Mouse (Mus musculus): ENCODE data around the gene Olfm2. TPM values are rescaled to one million over a fixed set of nuclear protein-coding genes. Genes with fewer than 3 reads are reported as not detected.
A peak's percentile ranks its signal among the peaks of the same experiment; 100 is the strongest.

Gene Olfm2
- polyA plus RNA-seq, 1 experiment from 2014 or later, result 7.5 TPM

- H3K4me1 ChIP-seq, result no peaks in the 10 kb centered on the region
- no peak overlapping the region for H3K4me2 ChIP-seq
- H3K9me3 ChIP-seq, result no peaks in the 10 kb centered on the region
- H3K36me3 ChIP-seq, result peaks cover 25% of the 10 kb centered on the region
- WGBS, result 75% methylated on average over 5 of the region's 5 CpGs
- no peak overlapping the region for H3K9ac ChIP-seq
- H3K27ac ChIP-seq, result no peak overlapping the region
- no peaks in the 10 kb centered on the region for H3K27me3 ChIP-seq (replicated peaks)
- H3K4me3 ChIP-seq (replicated peaks), result no peak overlapping the region
- no peak for ATAC-seq (ENCODE audit: insufficient read depth, low FRiP score, low read depth)
These were observed 81.0 kb downstream of the Olfm2 start for GRCm38 (mm10) chr9:20664982-20665637.

- 65% methylated on average over 2 of the region's 2 CpGs for WGBS
- H3K4me2 ChIP-seq, result no peak overlapping the region
- peaks cover 30% of the 10 kb centered on the region for H3K36me3 ChIP-seq
- ATAC-seq (ENCODE audit: insufficient read depth, low FRiP score, low read depth), result no peak
- no peak overlapping the region for H3K9ac ChIP-seq
- no peaks in the 10 kb centered on the region for H3K9me3 ChIP-seq
- no peak overlapping the region for H3K4me3 ChIP-seq (replicated peaks)
- no peak overlapping the region for H3K27ac ChIP-seq
- H3K27me3 ChIP-seq (replicated peaks), result no peaks in the 10 kb centered on the region
- H3K4me1 ChIP-seq, result no peaks in the 10 kb centered on the region
These were observed 81.8 kb downstream of the Olfm2 start for GRCm38 (mm10) chr9:20664366-20664765.

GRCm38 (mm10) chr9:20663956-20664355, 82.2 kb downstream of the Olfm2 start:
- Histone ChIP-seq H3K9ac (no peak overlapping the region), H3K9me3 (no peaks in the 10 kb centered on the region), H3K36me3 (peaks cover 33% of the 10 kb centered on the region), H3K4me1 (no peaks in the 10 kb centered on the region), H3K4me2 (no peak overlapping the region), H3K4me3 (replicated peaks) (no peak overlapping the region), H3K27ac (no peak overlapping the region), H3K27me3 (replicated peaks) (no peaks in the 10 kb centered on the region)
- ATAC-seq (ENCODE audit: insufficient read depth, low FRiP score, low read depth), result no peak
- 96% methylated on average over 2 of the region's 2 CpGs for WGBS

- Histone ChIP-seq H3K36me3 (peaks cover 43% of the 10 kb centered on the region), H3K27ac (no peak overlapping the region), H3K9ac (no peak overlapping the region), H3K27me3 (replicated peaks) (no peaks in the 10 kb centered on the region), H3K4me3 (replicated peaks) (no peak overlapping the region), H3K4me1 (no peaks in the 10 kb centered on the region), H3K4me2 (no peak overlapping the region), H3K9me3 (no peaks in the 10 kb centered on the region)
- no peak for ATAC-seq (ENCODE audit: insufficient read depth, low FRiP score, low read depth)
- 89% methylated on average over 8 of the region's 8 CpGs for WGBS
These were observed 83.3 kb downstream of the Olfm2 start for GRCm38 (mm10) chr9:20662874-20663273.

GRCm38 (mm10) chr9:20662325-20662724, 83.8 kb downstream of the Olfm2 start:
- H3K36me3 ChIP-seq, result peaks cover 48% of the 10 kb centered on the region
- H3K27me3 ChIP-seq (replicated peaks), result no peaks in the 10 kb centered on the region
- no peak overlapping the region for H3K27ac ChIP-seq
- ATAC-seq (ENCODE audit: insufficient read depth, low FRiP score, low read depth), result no peak
- H3K4me2 ChIP-seq, result no peak overlapping the region
- H3K4me1 ChIP-seq, result no peaks in the 10 kb centered on the region
- no peaks in the 10 kb centered on the region for H3K9me3 ChIP-seq
- 40% methylated on average over 3 of the region's 3 CpGs for WGBS
- H3K4me3 ChIP-seq (replicated peaks), result no peak overlapping the region
- H3K9ac ChIP-seq, result no peak overlapping the region

GRCm38 (mm10) chr9:20657546-20657945, 88.6 kb downstream of the Olfm2 start:
- Histone ChIP-seq H3K27me3 (replicated peaks) (no peaks in the 10 kb centered on the region), H3K4me1 (peaks cover 24% of the 10 kb centered on the region), H3K9ac (no peak overlapping the region), H3K36me3 (peaks cover 52% of the 10 kb centered on the region), H3K4me2 (no peak overlapping the region), H3K4me3 (replicated peaks) (no peak overlapping the region), H3K9me3 (no peaks in the 10 kb centered on the region), H3K27ac (no peak overlapping the region)
- 89% methylated on average over 3 of the region's 3 CpGs for WGBS
- no peak for ATAC-seq (ENCODE audit: insufficient read depth, low FRiP score, low read depth)

GRCm38 (mm10) chr9:20653859-20654258, 92.3 kb downstream of the Olfm2 start:
- H3K4me1 ChIP-seq, result peaks cover 29% of the 10 kb centered on the region
- H3K27me3 ChIP-seq (replicated peaks), result no peaks in the 10 kb centered on the region
- H3K27ac ChIP-seq, result no peak overlapping the region
- no peak overlapping the region for H3K4me2 ChIP-seq
- no peak overlapping the region for H3K9ac ChIP-seq
- no peak overlapping the region for H3K4me3 ChIP-seq (replicated peaks)
- ATAC-seq (ENCODE audit: insufficient read depth, low FRiP score, low read depth), result no peak
- H3K9me3 ChIP-seq, result no peaks in the 10 kb centered on the region
- peaks cover 37% of the 10 kb centered on the region for H3K36me3 ChIP-seq
- 89% methylated on average over 3 of the region's 3 CpGs for WGBS

GRCm38 (mm10) chr9:20652260-20652658, 93.9 kb downstream of the Olfm2 start:
- H3K9ac ChIP-seq, result peak overlapping the region; percentile 84
- ATAC-seq (ENCODE audit: insufficient read depth, low FRiP score, low read depth), result no peak
- no peaks in the 10 kb centered on the region for H3K27me3 ChIP-seq (replicated peaks)
- peaks cover 22% of the 10 kb centered on the region; the same call in 1 of the 2 replicates for H3K36me3 ChIP-seq
- H3K4me1 ChIP-seq, result peaks cover 29% of the 10 kb centered on the region
- H3K4me2 ChIP-seq, result peak overlapping the region; percentile 71
- H3K9me3 ChIP-seq, result no peaks in the 10 kb centered on the region
- peak overlapping the region; percentile 97 for H3K4me3 ChIP-seq (replicated peaks)
- WGBS, result 0% methylated on average over 25 of the region's 25 CpGs
- H3K27ac ChIP-seq, result peak overlapping the region; percentile 26; the same call in 1 of the 2 replicates

GRCm38 (mm10) chr9:20651602-20652259, 94.4 kb downstream of the Olfm2 start, which contains the start of gene Pin1:
TSS of gene Pin1 (plus strand) at chr9:20652095.
- H3K27ac ChIP-seq, result peak within 1 kb of the TSS; percentile 26; the same call in 1 of the 2 replicates
- no peaks in the 10 kb centered on the region for H3K9me3 ChIP-seq
- WGBS, result under 1% methylated on average over 45 of the region's 45 CpGs
- H3K4me2 ChIP-seq, result peak within 1 kb of the TSS; percentile 71
- no peaks in the 10 kb centered on the region for H3K27me3 ChIP-seq (replicated peaks)
- peaks cover 29% of the 10 kb centered on the region for H3K4me1 ChIP-seq
- peak within 1 kb of the TSS; percentile 84 for H3K9ac ChIP-seq
- ATAC-seq (ENCODE audit: insufficient read depth, low FRiP score, low read depth), result peak; percentile 100
- H3K36me3 ChIP-seq, result peaks cover 21% of the 10 kb centered on the region; the same call in 1 of the 2 replicates
- peak within 1 kb of the TSS; percentile 97 for H3K4me3 ChIP-seq (replicated peaks)

GRCm38 (mm10) chr9:20645121-20645520, 101.0 kb downstream of the Olfm2 start:
- Histone ChIP-seq H3K9ac (peak overlapping the region; percentile 88), H3K4me1 (peaks cover 18% of the 10 kb centered on the region), H3K27ac (peak overlapping the region; percentile 85), H3K36me3 (no peaks in the 10 kb centered on the region), H3K9me3 (no peaks in the 10 kb centered on the region), H3K4me2 (peak overlapping the region; percentile 97), H3K4me3 (replicated peaks) (peak overlapping the region; percentile 89), H3K27me3 (replicated peaks) (no peaks in the 10 kb centered on the region)
- no peak for ATAC-seq (ENCODE audit: insufficient read depth, low FRiP score, low read depth)
- WGBS, result 3% methylated on average over 17 of the region's 17 CpGs

- WGBS, result under 1% methylated on average over 43 of the region's 43 CpGs
- Histone ChIP-seq H3K9me3 (no peaks in the 10 kb centered on the region), H3K4me1 (peaks cover 18% of the 10 kb centered on the region), H3K27me3 (replicated peaks) (no peaks in the 10 kb centered on the region), H3K4me3 (replicated peaks) (peak within 1 kb of the TSS; percentile 89), H3K4me2 (peak within 1 kb of the TSS; percentile 97), H3K27ac (peak within 1 kb of the TSS; percentile 97), H3K36me3 (no peaks in the 10 kb centered on the region), H3K9ac (peak within 1 kb of the TSS; percentile 88)
- ATAC-seq (ENCODE audit: insufficient read depth, low FRiP score, low read depth), result no peak
These were observed 101.6 kb downstream of the Olfm2 start, which contains the start of gene Fbxl12 for GRCm38 (mm10) chr9:20644360-20645081. TSS of gene Fbxl12 (minus strand) at chr9:20644767.

GRCm38 (mm10) chr9:20643781-20644180, 102.4 kb downstream of the Olfm2 start:
- Histone ChIP-seq H3K4me1 (peaks cover 18% of the 10 kb centered on the region), H3K4me2 (peak overlapping the region; percentile 97), H3K27ac (peak overlapping the region; percentile 97), H3K36me3 (peaks cover 6% of the 10 kb centered on the region; the same call in 1 of the 2 replicates), H3K4me3 (replicated peaks) (peak overlapping the region; percentile 89), H3K9me3 (no peaks in the 10 kb centered on the region), H3K9ac (peak overlapping the region; percentile 88; the same call in 1 of the 2 replicates), H3K27me3 (replicated peaks) (no peaks in the 10 kb centered on the region)
- no peak for ATAC-seq (ENCODE audit: insufficient read depth, low FRiP score, low read depth)
- WGBS, result 6% methylated on average over 13 of the region's 13 CpGs

Measured in stomach, embryonic 15.5 days (tissue).